Mouse (Mus musculus) midbrain, embryonic 10.5 days (tissue): ENCODE results near the gene Alyref. TPM values are rescaled to one million over a fixed set of nuclear protein-coding genes. Genes with fewer than 3 reads are reported as not detected.

Experiments
- DNase-seq: peaks from one replicate; pipeline ENCODE4 v3.0.0-alpha.2; 2017; ENCODE audit warnings: low spot score
- H3K27ac ChIP-seq: fragments of 300-500 bp; sonication (generic); replicated peaks from 2 replicates; pipeline ENCODE4 v1.5.1; 2016; ENCODE audit warnings: mild to moderate bottlenecking
- H3K27me3 ChIP-seq: fragments of 300-500 bp; sonication (generic); 2 replicates; pipeline ENCODE4 v1.6.1; 2016; ENCODE audit warnings: low read depth, mild to moderate bottlenecking; ENCODE audit not compliant: poor library complexity, severe bottlenecking
- H3K36me3 ChIP-seq: fragments of 300-500 bp; sonication (generic); 2 replicates; pipeline ENCODE4 v1.6.1; 2016; ENCODE audit warnings: mild to moderate bottlenecking, moderate library complexity
- H3K4me1 ChIP-seq: fragments of 300-500 bp; sonication (generic); 2 replicates; pipeline ENCODE4 v1.6.1; 2016
- H3K4me3 ChIP-seq: fragments of 300-500 bp; sonication (generic); 2 replicates; pipeline ENCODE4 v1.5.1; 2016; ENCODE audit warnings: mild to moderate bottlenecking, moderate library complexity
- H3K9me3 ChIP-seq: fragments of 300-500 bp; sonication (generic); replicated peaks from 2 replicates; pipeline ENCODE4 v1.6.1; 2016; ENCODE audit warnings: mild to moderate bottlenecking
- WGBS: fragments of 180-500 bp; shearing (Covaris S2); methylation state at CpG from one replicate; pipeline ENCODE4 v1.1.7; 2016; 5-methylcytosine and 5-hydroxymethylcytosine counted together
- polyA plus RNA-seq: library from polyadenylated mRNA; unstranded; fragments of >200 nt; fragmentation: Nextera tagmentation; extraction: Ambion mirVana; gene quantifications from 2 replicates; pipeline ENCODE4 v1.2.1, GENCODE M21; 2016

Alyref gene
- polyA plus RNA-seq, 1 experiment from 2014 or later, result 647 TPM

DNA sequence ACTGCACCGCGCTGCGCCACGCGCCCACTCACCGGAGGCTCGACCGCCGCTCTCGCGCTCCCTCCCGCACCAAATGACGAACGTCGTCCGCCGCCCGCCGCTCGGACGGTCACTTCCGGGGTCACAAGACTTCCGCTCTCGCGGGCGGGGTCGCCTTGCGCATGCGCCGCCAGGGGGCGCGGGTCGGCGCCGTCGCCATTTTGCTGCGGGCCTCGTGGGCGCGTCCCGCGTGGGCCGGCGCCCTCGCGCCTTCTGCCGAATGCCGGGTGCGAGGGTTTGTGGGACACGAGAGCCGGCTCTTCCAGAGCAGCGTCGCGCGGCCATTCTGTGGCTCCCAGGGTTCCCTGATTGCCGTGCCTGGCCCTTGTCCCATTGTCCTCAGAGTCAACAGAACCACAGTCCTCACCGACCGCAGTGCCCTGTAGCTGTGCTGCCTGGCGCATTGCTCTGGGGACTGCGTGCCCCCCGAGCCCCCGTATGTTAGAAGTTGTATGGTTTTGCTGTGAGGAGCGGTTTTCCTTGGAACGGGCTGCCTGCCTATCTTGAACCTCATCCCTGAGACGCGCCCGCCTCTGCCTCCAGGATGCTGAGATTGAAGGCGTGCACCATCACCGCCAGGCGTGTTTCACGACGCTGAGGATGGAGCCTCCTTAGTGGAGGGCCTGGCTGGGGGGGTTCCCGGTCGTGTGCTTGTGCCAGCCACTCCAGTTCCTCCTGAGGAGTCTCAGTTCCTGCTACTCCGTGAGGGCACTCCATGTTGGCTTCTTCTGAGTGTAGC, 16.5 kb downstream of the Alyref start, which contains the start of gene Arhgdia:
TSS of gene Arhgdia (minus strand) at position 135 of the 778 bp plus-strand sequence.
- peaks cover 38% of the 10 kb centered on the region for H3K4me1 ChIP-seq
- peaks cover 5% of the 10 kb centered on the region for H3K9me3 ChIP-seq
- H3K4me3 ChIP-seq, result peak within 1 kb of the TSS; percentile 92
- 4% methylated on average over 72 of the region's 75 CpGs for WGBS
- peaks cover 77% of the 10 kb centered on the region for H3K36me3 ChIP-seq
- no peaks in the 10 kb centered on the region for H3K27me3 ChIP-seq
- peak within 1 kb of the TSS; percentile 99 for H3K27ac ChIP-seq
- peak; percentile 89 for DNase-seq

DNA sequence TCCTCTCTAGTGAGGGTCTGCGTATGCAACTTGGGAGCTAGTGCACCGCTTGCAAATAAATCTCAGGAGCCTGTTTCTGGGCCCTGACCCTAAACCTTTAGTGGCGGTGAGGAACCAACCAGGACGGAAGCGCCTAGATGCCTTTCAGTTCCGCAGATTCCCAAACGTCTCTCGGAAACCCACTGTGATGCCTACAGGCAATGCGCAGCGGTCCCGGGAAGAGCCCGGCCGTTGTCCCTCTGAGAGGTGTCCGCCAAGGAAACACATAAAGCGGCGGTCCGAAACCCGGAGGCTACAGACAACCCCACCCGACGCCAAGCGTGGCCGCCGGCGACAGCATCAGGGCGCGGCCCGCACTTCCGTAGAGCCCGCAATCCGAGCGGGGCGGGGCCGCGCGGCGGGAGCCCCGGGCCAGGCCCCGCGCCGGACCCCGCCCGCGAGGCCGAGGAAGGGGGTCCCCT, 17.3 kb downstream of the Alyref start:
- peak overlapping the region; percentile 92 for H3K4me3 ChIP-seq
- peaks cover 5% of the 10 kb centered on the region for H3K9me3 ChIP-seq
- H3K4me1 ChIP-seq, result peaks cover 38% of the 10 kb centered on the region
- no peak for DNase-seq
- peak overlapping the region; percentile 99 for H3K27ac ChIP-seq
- WGBS, result under 1% methylated on average over 44 of the region's 44 CpGs
- no peaks in the 10 kb centered on the region for H3K27me3 ChIP-seq
- H3K36me3 ChIP-seq, result peaks cover 73% of the 10 kb centered on the region

DNA sequence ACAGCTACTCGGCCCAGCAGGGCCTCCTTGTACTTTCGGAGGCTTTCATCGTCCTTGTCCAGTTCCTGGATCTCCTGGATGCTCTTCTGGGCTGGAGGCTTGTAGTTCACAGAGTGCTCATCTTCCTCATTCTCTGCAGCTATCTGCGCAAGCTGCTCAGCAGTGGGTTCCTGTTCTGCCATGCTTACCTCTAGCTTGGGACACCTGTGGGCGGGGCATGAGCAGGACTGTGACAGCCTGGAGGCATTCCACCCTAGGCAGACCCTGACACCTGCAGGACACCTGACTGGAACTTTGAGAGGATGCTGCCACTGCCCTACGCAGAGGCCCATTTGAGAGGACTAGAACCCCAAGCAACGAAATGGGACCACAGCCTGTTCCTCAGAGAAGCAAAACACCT, 18.0 kb downstream of the Alyref start:
- Histone ChIP-seq H3K4me1 (peaks cover 38% of the 10 kb centered on the region), H3K27me3 (no peaks in the 10 kb centered on the region), H3K36me3 (peaks cover 65% of the 10 kb centered on the region), H3K9me3 (peaks cover 5% of the 10 kb centered on the region), H3K27ac (peak overlapping the region; percentile 99), H3K4me3 (peak overlapping the region; percentile 92)
- DNase-seq, result no peak
- 72% methylated on average over 7 of the region's 7 CpGs for WGBS

DNA sequence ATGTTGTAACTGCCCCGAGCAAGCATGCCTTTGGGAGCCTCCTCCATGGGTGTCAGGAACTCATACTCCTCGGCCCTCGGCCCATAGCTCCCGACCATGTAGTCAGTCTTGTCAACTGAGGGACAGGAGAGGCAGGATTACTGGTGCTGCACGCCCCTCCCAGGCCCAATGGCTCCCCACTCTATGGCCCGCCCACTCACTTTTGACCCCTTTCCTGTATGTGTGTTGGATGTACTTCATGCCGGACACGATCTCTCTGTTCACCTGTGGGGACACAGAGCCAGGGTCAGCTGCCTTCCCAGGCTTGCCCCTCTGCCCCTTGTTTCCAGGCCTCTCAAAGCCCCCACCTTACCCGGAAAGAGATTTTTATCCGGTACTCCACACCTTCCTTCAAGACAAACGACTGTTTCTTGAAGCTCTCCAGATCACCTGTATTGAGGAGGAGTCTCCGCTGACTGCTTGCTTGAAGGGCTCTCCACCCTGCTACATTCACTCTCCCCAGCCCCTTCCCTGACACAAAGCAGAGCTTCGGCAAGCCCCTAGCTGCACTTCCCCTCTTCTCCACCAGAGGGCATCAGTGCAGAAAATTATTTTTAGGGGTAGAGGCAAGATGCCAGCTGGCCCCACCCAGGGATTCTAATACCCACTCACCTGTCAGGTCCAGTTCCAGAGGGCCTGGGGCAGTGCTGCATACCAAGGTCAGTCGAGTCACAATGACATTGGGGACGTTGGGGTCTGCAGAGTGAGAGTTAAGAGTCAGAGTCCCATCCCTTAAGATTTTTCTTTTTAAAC, 18.7 kb downstream of the Alyref start:
- Histone ChIP-seq H3K9me3 (peaks cover 5% of the 10 kb centered on the region), H3K36me3 (peaks cover 60% of the 10 kb centered on the region), H3K4me1 (peaks cover 42% of the 10 kb centered on the region), H3K27ac (peak overlapping the region; percentile 99), H3K27me3 (no peaks in the 10 kb centered on the region), H3K4me3 (peak overlapping the region; percentile 92)
- 65% methylated on average over 15 of the region's 15 CpGs for WGBS
- peak; percentile 84 for DNase-seq

DNA sequence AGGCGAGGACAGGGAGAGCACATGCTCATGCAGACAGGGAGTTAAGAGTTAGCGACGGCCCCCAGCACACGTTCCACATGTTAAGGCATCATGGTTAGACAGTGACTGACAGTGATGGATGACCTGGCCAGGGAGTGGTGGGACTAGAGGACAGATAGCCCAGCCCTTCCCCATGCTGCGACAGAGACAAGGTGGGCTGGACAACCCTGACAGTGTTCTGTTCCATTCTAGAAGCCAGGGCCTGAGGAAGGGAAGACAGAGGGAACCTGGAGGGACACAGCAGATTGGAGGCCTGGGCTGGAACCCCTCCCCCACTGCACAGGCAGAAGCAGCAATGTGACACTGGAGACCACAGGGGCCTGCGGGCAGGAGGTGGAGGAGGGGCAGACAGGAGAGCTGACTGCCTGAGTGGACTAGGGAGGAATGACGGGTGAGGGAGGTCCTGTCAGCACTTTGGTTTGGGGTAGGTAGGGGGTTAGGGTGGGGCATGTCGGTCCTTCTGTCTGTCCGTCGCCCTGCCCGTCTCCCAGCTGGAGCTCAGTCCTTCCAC, 19.4 kb downstream of the Alyref start:
- Histone ChIP-seq H3K9me3 (peaks cover under 1% of the 10 kb centered on the region; the same call in 1 of the 2 replicates), H3K4me3 (peak overlapping the region; percentile 92), H3K36me3 (peaks cover 52% of the 10 kb centered on the region), H3K27ac (no peak overlapping the region), H3K27me3 (no peaks in the 10 kb centered on the region), H3K4me1 (peaks cover 49% of the 10 kb centered on the region)
- 88% methylated on average over 11 of the region's 11 CpGs for WGBS
- no peak for DNase-seq

DNA sequence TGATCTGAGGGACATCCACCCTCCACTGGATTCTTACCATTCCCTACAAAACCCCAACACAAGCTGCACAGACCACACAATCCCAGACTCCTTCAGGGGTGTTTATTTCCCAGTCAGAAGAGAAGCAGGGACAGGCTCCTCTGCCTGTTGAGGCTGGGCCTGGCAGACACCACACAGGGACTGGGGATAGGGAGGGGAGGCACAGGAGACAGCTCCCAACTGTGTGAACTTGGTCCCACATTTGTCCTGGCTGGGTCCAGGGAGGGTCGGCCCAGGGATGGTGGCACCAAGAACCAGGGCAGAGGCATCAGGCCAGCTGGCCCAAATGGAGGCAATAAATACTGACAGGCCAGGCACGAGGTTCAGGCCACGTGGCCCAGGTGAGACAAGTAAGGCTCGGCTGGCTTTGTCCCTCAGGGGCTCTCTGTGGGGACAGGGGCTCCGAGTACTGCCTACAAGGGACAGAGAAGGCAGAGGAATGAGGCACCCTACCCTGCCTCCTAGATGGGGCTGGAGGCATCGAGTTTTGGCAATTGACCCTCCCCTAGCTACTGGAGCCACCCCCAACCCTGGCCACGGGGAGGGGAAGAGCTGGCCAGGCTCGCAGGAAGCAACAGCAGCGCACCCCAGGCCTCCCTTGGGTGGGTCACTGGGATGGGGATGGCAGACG, 20.0 kb downstream of the Alyref start:
- Histone ChIP-seq H3K27ac (no peak overlapping the region), H3K4me1 (peaks cover 50% of the 10 kb centered on the region), H3K27me3 (no peaks in the 10 kb centered on the region), H3K9me3 (no peaks in the 10 kb centered on the region), H3K4me3 (peak overlapping the region; percentile 92), H3K36me3 (peaks cover 47% of the 10 kb centered on the region)
- no peak for DNase-seq
- WGBS, result 89% methylated on average over 10 of the region's 10 CpGs

DNA sequence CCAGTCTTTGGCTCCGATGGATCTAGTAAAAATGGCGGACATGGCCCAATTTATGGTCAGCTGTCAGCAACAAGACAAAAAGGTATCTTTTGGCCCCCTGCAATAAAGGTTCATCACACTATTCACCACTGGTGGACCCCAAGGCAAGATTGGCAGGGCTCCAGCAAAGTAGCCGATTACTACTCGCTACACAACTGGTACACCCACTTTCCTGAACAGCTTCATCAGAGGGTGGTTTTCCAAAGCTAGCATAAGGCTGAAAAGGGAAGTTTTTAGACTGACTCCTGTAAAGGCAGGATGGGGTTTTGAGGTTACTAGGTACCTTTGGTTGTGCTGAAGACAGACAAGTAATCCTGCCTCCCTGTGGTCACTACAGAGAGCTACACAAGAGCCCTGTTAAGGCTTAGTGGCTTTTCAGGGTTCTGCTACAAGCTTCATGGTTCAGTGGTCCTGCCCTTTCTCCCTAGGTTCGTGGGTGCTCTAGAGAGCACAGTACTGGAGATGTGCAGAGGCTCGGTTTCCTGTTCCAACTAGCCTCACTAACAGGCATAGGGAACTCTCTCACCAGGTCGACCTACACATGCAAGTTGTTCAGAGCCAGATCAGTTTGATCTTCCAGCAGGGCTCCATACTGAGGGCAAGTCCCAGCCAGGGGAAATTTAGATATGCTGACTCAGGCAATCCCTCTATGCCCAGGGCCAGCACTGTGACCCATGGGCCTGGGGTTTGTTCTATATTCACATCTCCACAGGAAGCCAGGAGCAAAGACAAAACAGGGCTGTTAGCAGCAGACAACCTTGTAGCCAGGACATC, 20.7 kb downstream of the Alyref start:
- Histone ChIP-seq H3K36me3 (peaks cover 41% of the 10 kb centered on the region), H3K4me3 (peak overlapping the region; percentile 18; the same call in 1 of the 2 replicates), H3K4me1 (peaks cover 50% of the 10 kb centered on the region), H3K27me3 (no peaks in the 10 kb centered on the region), H3K27ac (no peak overlapping the region), H3K9me3 (no peaks in the 10 kb centered on the region)
- whole genome bisulfite sequencing, result 84% methylated on average over 7 of the region's 7 CpGs
- DNase-seq, result no peak

DNA sequence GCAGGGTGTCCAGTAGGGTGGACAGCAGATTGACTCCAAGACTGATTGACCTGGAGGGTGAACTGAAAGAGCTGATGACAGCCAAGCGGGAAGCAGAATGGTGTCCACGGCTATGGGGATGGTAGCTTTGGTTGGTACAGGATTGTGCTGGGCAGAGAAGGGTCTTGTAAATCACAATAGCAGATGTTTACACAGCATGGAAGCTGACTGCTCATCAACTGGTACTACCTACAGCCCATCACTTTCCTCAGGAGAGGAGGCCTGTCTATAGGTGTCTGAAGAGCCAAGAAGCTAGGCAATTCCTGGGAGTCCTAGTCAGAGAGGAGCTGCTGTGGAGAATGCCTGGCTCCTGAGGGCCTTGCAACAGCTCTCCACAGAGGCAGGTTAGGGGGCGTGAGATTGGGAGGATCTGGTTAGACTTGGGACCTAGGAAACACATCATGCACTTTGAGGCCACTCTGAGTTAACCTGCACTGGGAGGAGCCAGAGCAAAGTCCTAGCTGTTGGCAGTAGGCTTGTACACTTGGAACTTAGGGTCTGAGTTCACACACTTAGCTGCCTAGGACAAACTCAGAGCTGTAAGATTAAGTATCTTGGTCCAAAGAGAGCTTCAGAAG, 21.7 kb downstream of the Alyref start:
- no peaks in the 10 kb centered on the region for H3K27me3 ChIP-seq
- 90% methylated on average over 3 of the region's 3 CpGs for WGBS
- no peak overlapping the region for H3K4me3 ChIP-seq
- H3K36me3 ChIP-seq, result peaks cover 44% of the 10 kb centered on the region
- H3K27ac ChIP-seq, result no peak overlapping the region
- DNase-seq, result no peak
- H3K4me1 ChIP-seq, result peaks cover 48% of the 10 kb centered on the region
- H3K9me3 ChIP-seq, result no peaks in the 10 kb centered on the region

DNA sequence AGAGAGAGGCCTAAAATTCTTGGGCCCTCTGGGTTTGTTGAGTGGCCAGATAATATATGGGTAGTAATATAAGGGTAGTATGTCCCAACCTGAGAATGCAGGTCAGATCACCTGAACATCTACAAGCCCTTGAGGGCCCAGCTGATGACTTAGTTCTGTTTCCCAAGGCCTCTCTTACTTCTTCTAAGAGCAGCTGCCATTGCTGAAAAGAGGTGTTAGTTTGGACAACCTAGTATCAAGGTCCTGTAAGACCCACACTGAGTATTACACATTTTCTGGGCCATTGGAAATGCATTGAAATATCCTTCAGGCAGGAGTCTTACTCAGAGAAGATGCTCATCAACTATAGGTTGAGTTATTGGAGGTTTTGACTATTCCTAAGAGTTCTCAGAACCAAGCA, 22.2 kb downstream of the Alyref start:
- Histone ChIP-seq H3K27me3 (no peaks in the 10 kb centered on the region), H3K36me3 (peaks cover 49% of the 10 kb centered on the region), H3K4me1 (peaks cover 53% of the 10 kb centered on the region), H3K27ac (no peak overlapping the region), H3K4me3 (no peak overlapping the region), H3K9me3 (no peaks in the 10 kb centered on the region)
- DNase-seq, result no peak

DNA sequence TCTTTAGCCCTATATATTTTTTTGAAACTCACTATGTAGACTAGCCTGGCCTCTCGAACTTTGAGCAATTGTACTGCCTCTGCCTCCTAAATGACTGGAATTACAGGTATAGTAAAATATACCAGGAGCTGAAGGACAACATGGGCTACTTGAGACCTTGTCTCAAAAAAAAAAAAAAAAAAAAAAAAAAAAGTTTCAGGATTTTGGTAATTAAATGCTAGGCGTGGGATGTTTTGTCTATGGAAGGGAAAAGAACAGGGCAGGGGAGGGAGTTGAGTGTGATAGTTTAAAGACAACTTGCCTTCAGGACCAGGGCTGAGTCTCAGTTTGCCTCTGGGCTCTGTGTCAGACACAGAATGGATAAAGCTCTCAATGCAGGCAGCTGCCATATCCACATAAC, 23.1 kb downstream of the Alyref start:
- DNase-seq, result no peak
- Histone ChIP-seq H3K27ac (no peak overlapping the region), H3K4me1 (peaks cover 47% of the 10 kb centered on the region), H3K36me3 (peaks cover 55% of the 10 kb centered on the region), H3K9me3 (no peaks in the 10 kb centered on the region), H3K27me3 (no peaks in the 10 kb centered on the region), H3K4me3 (peak overlapping the region; percentile 87; the same call in 1 of the 2 replicates)
- WGBS, result 88% methylated on average over 2 of the region's 2 CpGs

DNA sequence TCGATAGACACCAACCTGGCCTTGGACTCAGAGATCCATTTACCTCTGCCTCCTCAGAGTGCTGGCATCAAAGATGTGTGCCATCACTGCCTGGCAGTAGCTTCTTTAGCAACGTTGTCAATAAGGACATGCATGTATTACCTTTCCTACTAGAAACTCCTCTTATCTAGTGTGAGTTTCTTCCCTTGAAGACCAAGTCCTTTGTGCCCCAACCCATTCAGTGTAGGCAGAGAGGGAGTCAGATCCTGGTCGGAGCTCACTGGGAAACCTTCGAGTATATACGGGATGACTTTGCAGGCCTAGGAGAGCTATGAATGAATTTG, 23.9 kb downstream of the Alyref start:
- 59% methylated on average over 5 of the region's 5 CpGs for WGBS
- H3K4me3 ChIP-seq, result peak overlapping the region; percentile 87
- no peaks in the 10 kb centered on the region for H3K9me3 ChIP-seq
- peaks cover 39% of the 10 kb centered on the region for H3K4me1 ChIP-seq
- H3K27me3 ChIP-seq, result no peaks in the 10 kb centered on the region
- H3K36me3 ChIP-seq, result peaks cover 55% of the 10 kb centered on the region
- DNase-seq, result no peak
- peak overlapping the region; percentile 97 for H3K27ac ChIP-seq
